Mouse (Mus musculus) urinary bladder, postnatal 36 days (tissue): ENCODE measurements around the gene Gm20683.
A peak's percentile ranks its signal among the peaks of the same experiment; 100 is the strongest.

Experiments
- DNase-seq, 2 experiments: peaks; one replicate each; pipeline ENCODE4 v3.0.0; 2022; ENCODE audit warnings: low spot score in 2 of 2, mixed read lengths in 1 of 2

Gm20683 gene

DNA sequence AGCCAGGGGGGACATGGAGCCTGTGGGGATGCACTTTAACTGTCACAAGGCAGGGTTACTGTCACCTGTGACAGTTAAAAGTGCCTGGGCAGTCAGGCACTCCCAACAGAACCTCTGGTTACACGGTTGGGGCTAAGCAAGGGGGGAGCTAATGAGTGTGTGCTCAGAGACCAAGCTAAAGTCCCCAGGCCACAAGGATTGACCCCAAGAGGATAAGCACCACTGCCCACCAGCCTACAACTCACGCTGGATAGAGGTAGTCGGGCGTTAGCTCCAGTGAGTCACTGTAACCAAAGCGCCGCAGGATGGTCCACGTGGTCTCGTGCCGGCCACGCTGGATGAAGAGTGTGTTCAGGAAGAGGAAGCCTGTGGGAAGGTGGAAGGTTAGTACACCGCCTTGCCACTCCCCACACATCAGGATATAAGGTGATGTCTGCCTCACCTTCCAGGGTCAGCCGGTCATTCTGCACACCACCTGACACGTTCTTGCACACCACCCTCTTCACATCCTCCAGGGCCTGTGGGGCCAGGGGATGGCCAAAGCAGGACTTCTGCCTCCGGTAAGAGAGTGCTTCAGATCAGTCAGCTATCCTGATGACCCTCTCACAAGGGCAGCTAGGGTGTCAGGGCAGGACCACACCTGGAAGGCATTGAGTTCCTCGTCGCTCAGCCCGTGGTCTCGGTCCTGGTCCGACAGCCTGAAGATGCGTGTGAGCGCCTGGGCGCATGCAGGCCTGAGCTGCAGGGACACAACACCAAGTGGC lies at the start of gene Gm20683:
TSS of gene Gm20683 (minus strand) at position 647 of the 764 bp plus-strand sequence.
- DNase-seq = no peak

GRCm38 (mm10) chr17:25888837-25889236 lies 47.3 kb upstream of the Gm20683 start:
- no peak for DNase-seq

DNA sequence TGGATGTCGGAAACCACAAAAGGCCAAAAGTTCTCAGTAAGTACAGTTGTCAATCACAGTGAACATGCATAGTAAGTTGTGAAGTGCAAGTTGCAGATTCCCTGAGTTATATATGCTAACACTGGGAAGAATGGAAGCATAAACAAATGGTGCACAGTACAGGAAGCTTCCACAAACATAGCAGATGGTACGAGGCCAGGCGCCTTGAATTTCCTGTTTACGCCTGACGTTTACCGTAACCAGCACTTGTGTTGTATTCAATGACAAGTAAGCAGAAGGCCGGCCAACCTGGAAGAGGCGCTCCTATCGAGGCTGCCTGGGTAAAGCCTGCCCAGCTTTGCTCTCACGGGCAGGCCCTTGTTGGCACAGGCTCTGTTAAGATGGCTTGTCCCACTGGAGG lies 45.9 kb upstream of the Gm20683 start:
- no peak for DNase-seq

- DNase-seq = no peak
Measured at GRCm38 (mm10) chr17:25886806-25887205, 45.2 kb upstream of the Gm20683 start.

GRCm38 (mm10) chr17:25885636-25886035 lies 44.1 kb upstream of the Gm20683 start:
- DNase-seq = no peak

GRCm38 (mm10) chr17:25883824-25884223 lies 42.3 kb upstream of the Gm20683 start:
- DNase-seq = no peak

- no peak for DNase-seq
Measured at GRCm38 (mm10) chr17:25883268-25883667, 41.7 kb upstream of the Gm20683 start.

GRCm38 (mm10) chr17:25882306-25882705 lies 40.7 kb upstream of the Gm20683 start:
- no peak for DNase-seq

DNA sequence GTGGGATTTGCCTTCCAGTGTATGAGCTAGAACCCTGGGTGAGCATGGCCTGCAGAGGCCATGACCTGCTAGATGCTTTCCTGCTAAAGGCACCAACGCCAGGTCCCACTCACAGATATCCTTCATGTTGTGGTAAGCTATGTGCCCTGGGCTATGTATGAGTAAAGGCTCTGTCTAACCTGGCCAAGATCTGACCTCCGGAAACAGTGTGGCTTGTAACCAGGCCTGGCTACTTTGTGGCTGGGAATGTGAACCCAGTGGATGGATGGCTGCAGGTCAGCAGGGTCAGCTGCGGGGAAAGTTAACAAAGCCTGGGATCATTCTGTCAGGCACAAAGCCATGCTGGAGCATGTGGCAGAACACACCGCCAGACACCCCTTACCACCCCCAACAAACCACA lies 40.1 kb upstream of the Gm20683 start:
- no peak for DNase-seq

DNA sequence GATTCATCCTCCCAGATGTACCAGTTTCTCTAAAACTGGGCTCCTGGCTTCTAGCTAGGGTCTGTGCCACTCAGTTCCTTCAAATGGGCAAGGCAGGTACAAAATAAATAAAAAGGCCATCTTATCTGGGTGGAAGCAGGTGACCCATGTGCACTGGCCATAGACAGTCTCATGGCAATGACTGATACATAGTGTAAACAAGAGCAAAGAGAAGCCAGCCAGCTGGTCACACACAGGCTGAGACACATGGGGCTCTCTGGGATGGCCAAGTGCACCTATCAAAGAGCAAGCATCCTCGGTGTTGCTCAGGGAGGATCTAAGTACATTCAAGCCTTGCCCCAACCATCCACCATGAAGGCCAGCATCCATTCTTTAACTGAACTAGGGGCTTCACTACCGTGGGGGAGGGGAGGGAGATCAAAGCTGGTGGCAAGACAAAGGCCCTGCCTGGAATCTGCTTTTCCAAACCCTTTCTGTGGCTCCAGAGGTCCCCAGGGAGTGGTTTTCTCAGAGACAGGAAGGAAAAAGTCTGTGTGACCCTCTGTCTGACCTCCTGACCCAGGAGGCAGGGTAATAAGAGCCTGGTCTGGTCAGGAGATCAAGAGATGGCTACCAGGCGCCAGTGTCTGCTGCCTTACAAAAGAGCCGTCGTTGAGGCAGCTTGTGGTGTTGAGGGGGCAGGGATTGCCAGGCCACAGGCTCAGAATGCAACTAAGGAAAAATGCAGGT lies 39.5 kb upstream of the Gm20683 start:
- DNase-seq = no peak

- no peak for DNase-seq
Measured at GRCm38 (mm10) chr17:25880196-25880910, 38.8 kb upstream of the Gm20683 start, which contains the start of gene Wfikkn1. Gene Wfikkn1 (minus strand): TSS chr17:25880858.

DNA sequence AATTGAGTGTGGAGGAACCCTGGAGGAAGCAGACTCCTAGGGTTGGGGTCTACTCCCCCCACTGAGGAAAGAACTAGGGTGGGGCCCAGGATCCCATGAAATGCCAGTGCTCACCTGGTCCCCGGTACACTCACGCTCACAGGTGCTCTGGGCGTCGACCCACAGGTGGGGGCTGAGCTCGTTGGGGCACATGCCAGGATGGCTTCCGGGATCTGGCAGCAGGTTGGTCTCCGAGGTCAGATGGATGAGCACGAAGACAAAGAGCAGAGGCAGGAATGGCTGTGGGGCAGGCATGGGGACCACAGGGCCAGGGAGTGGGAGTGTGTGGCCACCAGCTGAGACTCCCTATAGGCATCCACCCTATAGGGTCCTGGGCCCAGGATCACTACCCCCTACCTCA lies 38.2 kb upstream of the Gm20683 start:
- DNase-seq = no peak

DNA sequence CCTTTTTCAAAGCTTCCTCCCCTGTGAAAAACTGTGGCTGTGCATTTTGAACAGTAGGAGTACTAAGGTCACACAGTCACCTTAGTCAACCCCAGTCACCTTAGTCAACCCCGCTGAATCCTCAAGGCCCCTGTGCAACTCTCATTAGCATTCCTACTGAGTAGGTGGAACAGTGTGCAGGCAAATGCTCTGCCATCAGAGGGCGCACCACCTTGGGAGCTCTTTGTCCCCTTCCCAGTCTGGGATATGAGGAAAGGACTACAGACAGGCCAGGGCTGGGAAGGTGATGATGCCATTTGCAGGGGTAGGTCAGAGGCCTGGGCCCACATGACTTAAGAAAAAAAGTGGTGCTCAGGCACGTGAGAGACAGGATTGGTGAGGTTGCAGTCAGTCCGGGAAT lies 37.7 kb upstream of the Gm20683 start:
- no peak for DNase-seq

DNA sequence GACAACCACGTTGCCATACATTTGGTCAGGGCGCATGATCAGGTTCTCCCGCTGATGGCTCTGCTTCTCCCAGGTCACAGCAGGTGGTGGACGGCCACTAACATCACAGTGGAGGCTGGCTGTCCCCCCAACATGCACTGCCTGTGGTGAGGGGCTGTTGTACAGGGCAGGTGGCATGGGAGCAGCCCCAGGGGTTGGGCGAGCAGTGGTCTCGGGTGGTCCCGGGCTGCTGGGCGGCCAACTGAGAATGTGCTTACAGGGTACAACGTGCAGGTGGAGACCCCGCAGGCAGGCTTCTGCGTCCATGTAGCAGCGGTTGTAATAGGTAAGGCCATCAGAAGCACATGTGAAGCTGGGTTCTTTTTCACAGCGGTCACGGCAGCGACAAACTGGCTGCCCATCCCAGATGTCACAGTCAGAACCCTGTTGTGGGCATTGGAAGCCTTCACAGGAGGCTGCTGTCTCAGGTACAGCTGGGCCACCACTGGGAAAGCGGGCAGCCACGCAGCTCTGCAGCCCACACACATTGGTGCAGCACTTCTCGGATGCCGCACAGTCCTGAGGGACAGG lies 37.1 kb upstream of the Gm20683 start:
- DNase-seq = no peak

DNA sequence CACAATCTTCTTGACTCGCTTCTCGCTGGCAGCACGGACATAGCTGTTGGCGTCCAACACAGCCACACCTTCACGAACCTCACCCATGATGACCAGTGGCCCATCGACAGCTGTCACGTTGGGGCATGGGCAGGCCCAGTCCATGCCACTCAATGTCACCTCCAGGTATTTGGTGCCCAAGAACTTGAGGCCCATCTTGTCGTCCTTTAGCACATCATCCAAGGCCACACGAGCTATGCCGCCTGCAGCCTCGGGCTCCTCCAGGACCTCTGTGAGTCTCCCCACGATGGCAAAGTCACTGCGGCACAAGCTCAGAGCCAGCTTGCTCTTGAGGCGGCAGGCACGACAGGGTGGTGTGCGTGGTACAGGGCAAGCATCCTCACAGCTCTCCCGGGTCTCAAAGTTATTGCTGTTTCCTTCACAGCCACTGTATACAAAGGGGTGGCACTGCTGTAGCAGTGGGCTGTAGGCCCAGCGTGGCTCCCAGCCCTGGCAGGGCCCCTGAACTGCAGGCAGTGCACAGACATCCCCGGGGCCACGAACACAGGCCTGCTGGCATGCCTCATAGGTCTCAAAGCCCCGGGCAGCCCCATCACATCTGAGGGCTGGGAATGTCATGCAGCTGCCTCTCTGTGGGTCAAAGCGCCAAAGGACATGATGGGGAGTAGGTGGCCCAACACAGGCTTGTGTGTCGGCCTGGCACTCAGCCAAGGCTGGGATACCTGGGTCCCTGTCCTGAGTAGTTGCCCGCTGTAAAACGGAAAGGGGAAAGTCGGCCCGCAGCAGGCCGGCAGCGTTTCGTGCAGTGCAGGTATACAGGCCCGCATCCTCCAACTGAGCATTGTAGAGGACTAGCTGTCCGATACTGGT lies 36.4 kb upstream of the Gm20683 start:
- DNase-seq = no peak

GRCm38 (mm10) chr17:25877025-25877424 lies 35.5 kb upstream of the Gm20683 start:
- no peak for DNase-seq

DNA sequence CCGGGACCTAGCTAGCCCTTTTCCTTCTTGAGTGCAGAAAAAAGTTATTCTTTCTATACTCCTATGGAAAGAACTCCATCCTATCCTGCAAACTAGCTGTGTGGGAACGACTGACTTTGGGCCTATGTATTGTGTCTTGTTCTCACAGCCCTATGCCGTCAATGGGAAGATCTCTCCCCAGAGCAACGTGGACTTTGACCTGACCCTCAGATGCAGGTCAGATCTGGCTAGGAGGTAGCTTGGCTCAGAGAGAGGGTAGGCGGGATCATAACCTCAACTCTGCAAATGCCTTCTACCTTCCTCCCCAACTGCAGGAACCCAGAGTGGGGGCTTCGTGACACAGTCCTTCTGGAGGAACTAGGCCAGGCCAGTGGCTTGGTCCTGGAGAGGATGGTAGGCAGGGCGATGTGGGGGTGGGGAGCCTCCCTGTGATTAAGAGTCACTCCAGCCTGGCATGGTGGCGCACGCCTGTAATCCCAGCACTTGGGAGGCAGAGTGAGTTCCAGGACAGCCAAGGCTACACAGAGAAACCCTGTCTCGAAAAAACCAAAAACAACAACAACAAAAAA lies 34.9 kb upstream of the Gm20683 start:
- DNase-seq = no peak

- peak; percentile 81 to 90 for DNase-seq
Measured at GRCm38 (mm10) chr17:25875171-25876136, 33.9 kb upstream of the Gm20683 start.

DNA sequence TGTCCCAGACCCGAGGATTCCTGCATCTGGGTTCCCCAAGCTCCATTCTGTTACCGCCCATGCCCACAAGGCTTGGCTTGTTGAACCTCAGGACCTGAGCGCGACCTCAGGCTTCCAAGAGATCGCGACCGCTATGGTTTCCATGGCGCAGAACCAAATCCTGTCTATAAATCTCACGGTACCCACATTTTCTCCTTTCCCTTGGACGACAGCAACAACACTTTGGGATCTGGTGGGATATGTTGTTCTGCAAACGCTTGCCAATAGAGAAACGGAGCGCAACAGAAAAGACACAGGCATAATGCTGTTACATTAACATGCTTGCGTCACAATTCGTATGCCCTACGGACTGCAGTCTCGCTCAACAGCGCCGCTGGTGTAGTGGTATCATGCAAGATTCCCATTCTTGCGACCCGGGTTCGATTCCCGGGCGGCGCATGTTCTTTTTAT lies 33.2 kb upstream of the Gm20683 start, which contains the start of gene Mettl26:
TSS of gene Mettl26 (plus strand) at position 354 of the 450 bp plus-strand sequence.
- peak; percentile 93 to 95 for DNase-seq
